Mouse (Mus musculus) intestine, embryonic 14.5 days (tissue): ENCODE data around the gene Ldlrad3. TPM values are rescaled to one million over a fixed set of nuclear protein-coding genes. Genes with fewer than 3 reads are reported as not detected.

Experiments
- ATAC-seq: fragments of 200-750 bp; cut with Nextera tagmentation; replicated peaks from 2 replicates; pipeline ENCODE4 v1.8.0; 2017; ENCODE audit warnings: low read depth, moderate number of reproducible peaks, moderate TSS enrichment, moderate library complexity; ENCODE audit not compliant: low FRiP score, low TSS enrichment
- DNase-seq: peaks from one replicate; pipeline ENCODE4 v3.0.0-alpha.2; 2018; ENCODE audit warnings: low spot score
- H3K27ac ChIP-seq: fragments of 300-500 bp; sonication (generic); 2 replicates; pipeline ENCODE4 v1.5.1; 2014; ENCODE audit warnings: low read depth, mild to moderate bottlenecking, control low read depth
- H3K27me3 ChIP-seq: fragments of 300-500 bp; sonication (generic); replicated peaks from 2 replicates; pipeline ENCODE4 v1.6.1; 2014; ENCODE audit warnings: low read length, control low read depth; ENCODE audit not compliant: control insufficient read depth, insufficient read depth
- H3K36me3 ChIP-seq: fragments of 300-500 bp; sonication (generic); 2 replicates; pipeline ENCODE4 v1.6.1; 2014; ENCODE audit warnings: low read length, control low read depth; ENCODE audit not compliant: control insufficient read depth, insufficient read depth
- H3K4me1 ChIP-seq: fragments of 300-500 bp; sonication (generic); replicated peaks from 2 replicates; pipeline ENCODE4 v1.6.1; 2014; ENCODE audit warnings: low read length, control low read depth, mixed read lengths; ENCODE audit not compliant: control insufficient read depth, insufficient read depth
- H3K4me2 ChIP-seq: fragments of 300-500 bp; sonication (generic); 2 replicates; pipeline ENCODE4 v1.6.1; 2014; ENCODE audit warnings: low read length
- H3K4me3 ChIP-seq: fragments of 300-500 bp; sonication (generic); 2 replicates; pipeline ENCODE4 v1.5.1; 2014; ENCODE audit warnings: low read depth, low read length, control low read depth, mixed read lengths
- H3K9ac ChIP-seq: fragments of 300-500 bp; sonication (generic); 2 replicates; pipeline ENCODE4 v1.6.1; 2014; ENCODE audit warnings: mild to moderate bottlenecking, low read length
- H3K9me3 ChIP-seq: fragments of 300-500 bp; sonication (generic); 2 replicates; pipeline ENCODE4 v1.6.1; 2016; ENCODE audit warnings: low read length, control low read depth; ENCODE audit not compliant: control insufficient read depth
- WGBS: fragments of 180-500 bp; shearing (Covaris S2); extraction: QIAGEN DNeasy Blood & Tissue Kit; methylation state at CpG from one replicate; pipeline ENCODE4 v1.1.7; 2014; 5-methylcytosine and 5-hydroxymethylcytosine counted together
- polyA plus RNA-seq: library from polyadenylated mRNA; unstranded; fragments of >200 nt; fragmentation: Nextera tagmentation; extraction: Ambion mirVana; gene quantifications from 2 replicates; pipeline ENCODE4 v1.2.1, GENCODE M21; 2014

Ldlrad3 gene
- polyA plus RNA-seq, 1 experiment from 2014 or later, result 31.0 TPM

DNA sequence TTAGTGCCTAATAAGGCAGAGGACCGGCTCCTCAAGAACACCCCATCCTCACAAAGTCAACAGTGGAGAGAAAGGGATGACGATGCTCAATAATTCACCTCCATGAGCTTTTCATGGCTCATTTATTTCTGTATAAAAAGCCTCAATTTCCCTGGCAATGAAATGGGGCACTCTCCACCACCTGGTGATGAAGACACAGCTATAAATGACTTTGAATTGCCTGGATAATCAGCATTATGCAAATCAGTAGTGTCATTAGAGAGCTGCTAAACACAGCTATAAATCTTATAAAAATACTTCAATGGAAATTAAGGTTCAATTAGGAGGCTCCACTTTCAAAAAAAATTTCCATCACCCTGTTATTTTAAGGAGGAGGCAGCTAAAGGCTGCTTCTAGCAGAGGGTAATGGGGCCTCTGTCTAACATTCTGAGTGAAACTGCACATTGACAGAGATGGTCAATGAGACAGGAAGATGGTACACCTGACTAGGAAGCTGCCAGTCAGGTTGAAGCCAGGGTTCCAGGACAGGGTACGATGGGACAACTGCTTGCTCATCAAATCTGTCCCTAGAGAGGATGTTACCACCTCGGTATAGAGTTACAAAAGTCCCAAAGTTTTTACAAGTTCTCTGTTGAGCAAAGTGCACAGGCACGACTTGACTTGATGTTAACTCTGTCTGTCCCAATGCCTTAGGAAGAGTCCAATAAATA, 30.7 kb downstream of the Ldlrad3 start:
- Histone ChIP-seq H3K9me3 (no peaks in the 10 kb centered on the region), H3K36me3 (no peaks in the 10 kb centered on the region), H3K9ac (no peak overlapping the region), H3K4me1 (peaks cover 44% of the 10 kb centered on the region), H3K4me3 (no peak overlapping the region), H3K27me3 (no peaks in the 10 kb centered on the region), H3K4me2 (no peak overlapping the region), H3K27ac (no peak overlapping the region)
- no peak for DNase-seq
- WGBS, result 44% methylated on average over 5 of the region's 5 CpGs
- no peak for ATAC-seq

DNA sequence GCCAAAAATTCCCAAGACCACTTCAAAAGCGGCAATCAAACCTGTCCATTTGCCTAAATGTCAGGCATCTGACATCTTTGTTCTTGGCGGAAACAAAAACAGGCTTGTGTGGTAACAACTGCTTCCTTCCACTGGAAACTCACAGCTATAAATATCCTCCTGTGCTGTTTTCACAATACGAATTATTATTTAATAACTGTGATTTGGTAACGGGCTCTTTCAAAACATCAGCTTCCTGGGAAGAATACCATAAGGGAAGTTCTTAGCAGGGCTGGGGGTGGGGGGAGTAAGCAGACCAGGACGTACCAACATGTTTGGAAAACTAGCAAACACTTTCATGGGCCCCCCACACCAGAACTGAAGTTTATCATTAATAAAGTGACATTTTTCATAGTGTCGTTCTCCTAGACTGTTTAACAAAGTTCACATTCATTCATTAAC, 31.4 kb downstream of the Ldlrad3 start:
- Histone ChIP-seq H3K4me2 (no peak overlapping the region), H3K4me3 (no peak overlapping the region), H3K9ac (no peak overlapping the region), H3K4me1 (peaks cover 44% of the 10 kb centered on the region), H3K9me3 (no peaks in the 10 kb centered on the region), H3K27ac (no peak overlapping the region), H3K36me3 (no peaks in the 10 kb centered on the region), H3K27me3 (no peaks in the 10 kb centered on the region)
- ATAC-seq, result no peak
- no peak for DNase-seq
- WGBS, result 31% methylated on average over 6 of the region's 6 CpGs

DNA sequence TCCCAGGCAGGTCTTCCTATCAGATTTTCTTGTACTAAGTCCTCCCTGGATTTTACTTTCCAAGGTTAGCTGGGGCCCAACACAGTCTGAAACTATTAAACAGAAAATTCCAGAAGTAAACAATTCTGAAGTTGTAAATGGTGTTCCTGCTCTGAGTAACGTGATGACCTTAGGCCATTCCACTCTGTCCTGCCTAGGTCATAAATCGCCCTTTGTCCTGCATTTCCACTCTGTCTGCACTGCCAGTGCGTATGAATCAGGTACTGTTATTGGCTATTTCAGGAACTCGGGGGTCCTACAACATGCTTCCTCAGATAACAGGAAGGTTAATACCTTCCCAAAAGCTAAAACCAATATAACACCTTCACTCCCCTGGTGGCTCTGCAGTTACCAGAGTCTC, 31.9 kb downstream of the Ldlrad3 start:
- Histone ChIP-seq H3K27ac (no peak overlapping the region), H3K27me3 (no peaks in the 10 kb centered on the region), H3K9me3 (no peaks in the 10 kb centered on the region), H3K4me2 (no peak overlapping the region), H3K4me1 (peaks cover 44% of the 10 kb centered on the region), H3K9ac (no peak overlapping the region), H3K4me3 (no peak overlapping the region), H3K36me3 (no peaks in the 10 kb centered on the region)
- ATAC-seq (no peak), DNase-seq (no peak)
- 20% methylated on average over 4 of the region's 4 CpGs for WGBS

DNA sequence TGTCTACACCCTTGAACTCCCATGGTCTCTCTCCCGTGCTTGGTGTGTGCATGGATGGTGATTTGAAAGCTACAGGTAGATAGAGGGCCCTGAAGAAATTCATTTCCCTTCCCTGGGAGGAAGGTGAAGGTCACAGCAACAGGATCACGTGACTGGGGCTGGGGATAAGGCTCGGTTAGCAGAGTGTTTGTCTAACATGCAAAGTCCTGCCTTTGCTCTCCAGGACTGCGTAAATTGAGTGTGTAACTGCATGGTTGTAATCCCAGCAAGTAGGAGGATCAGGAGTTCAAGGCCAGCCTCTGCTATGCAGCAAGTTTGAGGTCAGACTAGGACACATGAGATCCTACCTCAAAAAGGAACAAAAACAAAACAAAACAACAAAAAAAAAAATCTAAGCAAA, 32.7 kb downstream of the Ldlrad3 start:
- no peak overlapping the region for H3K27ac ChIP-seq
- no peak for DNase-seq
- no peaks in the 10 kb centered on the region for H3K36me3 ChIP-seq
- H3K4me3 ChIP-seq, result no peak overlapping the region
- H3K27me3 ChIP-seq, result no peaks in the 10 kb centered on the region
- WGBS, result 75% methylated on average over 4 of the region's 4 CpGs
- H3K9ac ChIP-seq, result no peak overlapping the region
- no peak for ATAC-seq
- no peaks in the 10 kb centered on the region for H3K9me3 ChIP-seq
- H3K4me2 ChIP-seq, result no peak overlapping the region
- H3K4me1 ChIP-seq, result peaks cover 44% of the 10 kb centered on the region

DNA sequence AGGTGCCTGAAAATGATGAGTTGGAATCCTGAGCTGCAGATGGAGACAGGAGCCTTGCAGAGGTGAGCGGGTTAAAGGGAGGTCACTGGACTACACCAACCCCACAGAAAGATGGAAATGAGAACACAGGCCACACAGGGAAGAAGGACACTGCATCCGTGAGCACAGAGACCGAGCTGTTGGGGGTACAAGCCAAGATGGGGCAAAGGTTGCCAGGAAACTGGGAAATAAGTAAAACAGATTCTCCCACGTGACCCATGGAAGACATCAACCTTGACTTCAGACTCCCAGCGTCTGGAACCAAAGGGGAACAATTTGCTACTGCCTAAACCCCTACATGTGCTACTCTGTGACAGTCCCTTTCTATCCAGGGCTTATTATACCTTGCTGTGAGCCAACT, 33.3 kb downstream of the Ldlrad3 start:
- Histone ChIP-seq H3K36me3 (no peaks in the 10 kb centered on the region), H3K9me3 (no peaks in the 10 kb centered on the region), H3K9ac (no peak overlapping the region), H3K4me3 (no peak overlapping the region), H3K4me1 (peaks cover 44% of the 10 kb centered on the region), H3K27ac (no peak overlapping the region), H3K4me2 (no peak overlapping the region), H3K27me3 (no peaks in the 10 kb centered on the region)
- DNase-seq (no peak), ATAC-seq (no peak)
- 82% methylated on average over 5 of the region's 5 CpGs for WGBS

DNA sequence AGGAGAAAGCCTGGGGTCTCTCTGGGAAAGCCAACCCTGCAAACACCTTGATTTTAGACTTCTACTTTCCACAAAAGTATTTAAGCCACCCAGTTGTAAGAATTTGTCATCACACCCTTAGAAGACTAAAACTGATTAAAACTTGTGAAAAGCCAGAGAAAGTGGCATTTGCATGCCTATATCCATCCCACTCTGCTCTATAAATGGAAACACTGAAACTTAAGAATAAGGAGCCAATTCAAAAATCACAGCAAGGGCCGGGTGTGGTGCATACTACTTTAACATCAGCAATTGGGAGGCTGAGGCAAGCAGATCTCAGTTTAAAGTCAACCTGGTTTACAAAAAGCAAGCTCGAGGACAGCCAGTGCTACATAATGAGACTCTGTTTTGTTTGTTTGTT, 37.1 kb downstream of the Ldlrad3 start:
- no peak overlapping the region for H3K4me3 ChIP-seq
- H3K4me2 ChIP-seq, result no peak overlapping the region
- no peak overlapping the region for H3K27ac ChIP-seq
- no peak overlapping the region for H3K9ac ChIP-seq
- 93% methylated on average over 2 of the region's 2 CpGs for WGBS
- ATAC-seq, result no peak
- DNase-seq, result no peak
- no peaks in the 10 kb centered on the region for H3K27me3 ChIP-seq
- no peaks in the 10 kb centered on the region for H3K36me3 ChIP-seq
- H3K9me3 ChIP-seq, result no peaks in the 10 kb centered on the region
- H3K4me1 ChIP-seq, result peaks cover 15% of the 10 kb centered on the region

DNA sequence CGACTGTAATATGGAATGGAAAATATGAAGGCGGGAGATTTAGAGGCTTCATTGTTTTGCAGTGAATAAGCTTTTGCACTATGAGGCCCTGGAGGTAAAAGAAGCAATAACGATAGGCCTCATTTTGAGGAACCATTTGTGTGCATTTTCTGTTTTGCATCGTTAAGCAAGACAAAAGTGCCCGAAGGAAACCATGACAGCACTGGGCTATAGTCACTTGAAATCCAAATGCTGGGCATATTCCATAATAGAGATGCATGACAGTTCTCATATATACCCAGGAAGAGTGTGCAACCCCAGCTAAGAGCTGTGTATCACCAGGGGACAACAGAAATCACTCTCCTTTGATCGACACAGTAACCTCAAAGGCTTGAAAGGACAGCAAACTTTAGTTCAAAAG, 38.1 kb downstream of the Ldlrad3 start:
- H3K27ac ChIP-seq, result no peak overlapping the region
- no peak overlapping the region for H3K9ac ChIP-seq
- H3K4me2 ChIP-seq, result no peak overlapping the region
- H3K4me3 ChIP-seq, result no peak overlapping the region
- no peaks in the 10 kb centered on the region for H3K27me3 ChIP-seq
- 82% methylated on average over 6 of the region's 6 CpGs for WGBS
- peaks cover 12% of the 10 kb centered on the region for H3K4me1 ChIP-seq
- no peaks in the 10 kb centered on the region for H3K36me3 ChIP-seq
- H3K9me3 ChIP-seq, result no peaks in the 10 kb centered on the region
- ATAC-seq, result no peak
- no peak for DNase-seq

DNA sequence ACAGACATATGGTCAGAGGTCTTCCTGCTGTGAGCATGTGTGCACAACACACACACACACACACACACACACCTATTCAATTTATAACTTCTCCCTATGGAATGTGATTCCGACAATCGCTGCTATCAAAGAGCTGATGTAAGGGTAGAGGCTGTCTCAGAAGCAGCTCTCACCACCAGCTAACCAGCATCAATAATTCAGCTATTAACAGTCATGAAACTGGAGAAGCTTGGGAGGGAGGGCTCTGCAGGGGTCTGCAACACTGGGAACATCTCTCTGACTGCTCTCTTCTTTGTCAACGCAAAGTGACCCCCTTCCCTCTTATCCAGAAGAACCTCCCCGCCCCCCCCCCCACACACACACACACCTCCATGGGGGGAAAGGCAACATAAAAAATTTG, 38.6 kb downstream of the Ldlrad3 start:
- no peak overlapping the region for H3K9ac ChIP-seq

DNA sequence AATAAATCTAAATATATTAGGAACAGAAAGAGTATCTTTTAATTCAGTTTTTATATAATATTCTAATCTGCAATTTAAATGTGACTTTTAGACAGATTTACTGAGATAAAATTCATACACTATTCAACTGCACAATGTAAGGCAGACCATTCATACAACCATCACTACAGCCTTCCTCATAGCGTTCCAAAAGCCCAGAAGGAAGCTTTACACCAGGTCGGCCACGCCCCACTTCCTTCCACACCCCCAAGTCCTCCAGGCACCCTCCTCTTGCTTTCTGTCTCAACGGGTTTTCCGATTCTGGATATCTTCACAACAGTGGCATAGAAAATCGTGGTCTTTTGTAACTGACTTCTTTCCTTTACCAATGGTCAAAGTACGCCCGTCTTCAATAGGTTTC, 39.8 kb downstream of the Ldlrad3 start:
- Histone ChIP-seq H3K4me1 (peaks cover 7% of the 10 kb centered on the region), H3K27ac (no peak overlapping the region), H3K4me3 (no peak overlapping the region), H3K4me2 (no peak overlapping the region), H3K9me3 (no peaks in the 10 kb centered on the region), H3K27me3 (no peaks in the 10 kb centered on the region), H3K36me3 (no peaks in the 10 kb centered on the region), H3K9ac (no peak overlapping the region)
- WGBS, result 85% methylated on average over 8 of the region's 8 CpGs
- DNase-seq (no peak), ATAC-seq (no peak)

More for the DNA sequence above, 38.6 kb downstream of the Ldlrad3 start:
- no peak for DNase-seq
- Histone ChIP-seq H3K27ac (no peak overlapping the region), H3K4me3 (no peak overlapping the region), H3K4me2 (no peak overlapping the region), H3K4me1 (peaks cover 9% of the 10 kb centered on the region), H3K27me3 (no peaks in the 10 kb centered on the region), H3K9me3 (no peaks in the 10 kb centered on the region), H3K36me3 (no peaks in the 10 kb centered on the region)
- WGBS, result 80% methylated on average over 4 of the region's 4 CpGs
- no peak for ATAC-seq
